Mouse (Mus musculus) bone marrow, adult 2 months (tissue): ENCODE data around the gene Tmem190. TPM values are rescaled to one million over a fixed set of nuclear protein-coding genes. Genes with fewer than 3 reads are reported as not detected.
A peak's percentile ranks its signal among the peaks of the same experiment; 100 is the strongest.
"Not testable (repeated sequence)": the region's sequence is repeated elsewhere in the genome, so short reads cannot be mapped to it uniquely, and the experiment has no call there.

Experiments used
- H3K27ac ChIP-seq: fragments of 200-500 bp; 2 replicates; pipeline ENCODE4 v1.5.1; 2012; ENCODE audit warnings: low read depth, mild to moderate bottlenecking, control low read depth, inconsistent platforms, low read length; ENCODE audit not compliant: control insufficient read depth, poor library complexity, insufficient read depth
- H3K4me1 ChIP-seq: fragments of 200-500 bp; 2 replicates; pipeline ENCODE4 v1.6.1; 2011; ENCODE audit warnings: low read length; ENCODE audit not compliant: control insufficient read depth, insufficient read depth
- H3K4me3 ChIP-seq: fragments of 200-500 bp; replicated peaks from 2 replicates; pipeline ENCODE3; 2011; ENCODE audit warnings: mild to moderate bottlenecking, low read depth, low read length, control low read depth; ENCODE audit not compliant: control insufficient read depth
- CTCF ChIP-seq: fragments of 200-500 bp; IDR thresholded peaks from 2 replicates; pipeline ENCODE4 v1.5.1; 2011; ENCODE audit warnings: low read length, control low read depth; ENCODE audit not compliant: control insufficient read depth, insufficient read depth
- POLR2A ChIP-seq: fragments of 200-500 bp; IDR thresholded peaks from 2 replicates; pipeline ENCODE4 v1.6.1; 2011; ENCODE audit warnings: low read depth, mild to moderate bottlenecking, control low read depth, low read length, borderline replicate concordance; ENCODE audit not compliant: control insufficient read depth
- whole genome bisulfite sequencing: fragments of 180-500 bp; shearing (Covaris S2); methylation state at CpG from one replicate; pipeline ENCODE4 v1.1.7; 2018; 5-methylcytosine and 5-hydroxymethylcytosine counted together
- polyA plus RNA-seq: library from polyadenylated mRNA; stranded (reverse); fragments of >200 nt; gene quantifications from 2 replicates; pipeline ENCODE4 v1.2.4, GENCODE M21; 2011; ENCODE audit warnings: low replicate concordance; ENCODE audit not compliant: missing spikeins, insufficient read depth, insufficient read length

Gene Tmem190
- polyA plus RNA-seq, 1 experiment, result not detected

DNA sequence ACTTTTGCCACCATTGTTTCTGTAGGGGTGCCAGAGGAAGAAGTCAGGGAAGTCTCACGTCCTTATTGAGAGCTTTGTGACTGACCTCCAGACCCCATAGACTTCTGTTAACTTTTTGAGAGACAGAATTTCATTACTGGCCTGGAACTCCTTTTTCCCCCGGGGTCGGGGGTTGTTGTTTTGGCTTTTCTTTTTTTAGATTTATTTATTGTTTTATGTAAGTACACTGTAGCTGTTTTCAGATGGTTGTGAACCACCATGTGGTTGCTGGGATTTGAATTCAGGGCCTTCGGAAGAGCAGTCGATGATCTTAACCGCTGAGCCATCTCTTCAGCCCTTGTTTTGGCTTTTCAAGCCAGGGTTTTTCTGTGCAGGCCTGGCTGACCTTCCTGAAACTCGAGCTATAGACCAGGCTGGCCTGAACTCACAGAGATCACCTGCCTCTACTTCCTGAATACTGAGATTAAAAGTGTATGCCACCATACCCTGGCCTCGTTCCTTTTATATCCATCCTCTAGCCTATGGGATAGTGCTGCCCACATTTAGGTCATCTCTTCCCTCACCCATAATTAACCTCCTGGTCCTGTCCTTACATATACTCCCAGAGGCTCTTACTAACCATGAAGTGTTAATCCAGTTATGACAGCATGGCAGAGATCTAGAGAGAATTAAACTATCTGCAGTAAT is 30.5 kb downstream of the Tmem190 start:
- Histone ChIP-seq H3K4me3 (peak overlapping the region; percentile 84), H3K4me1 (peaks cover 1% of the 10 kb centered on the region; the same call in 1 of the 2 replicates), H3K27ac (peak overlapping the region; percentile 93)
- TF ChIP-seq POLR2A, result no peak
- TF ChIP-seq CTCF, result no peak
- 17% methylated on average over 8 of the region's 8 CpGs for WGBS

DNA sequence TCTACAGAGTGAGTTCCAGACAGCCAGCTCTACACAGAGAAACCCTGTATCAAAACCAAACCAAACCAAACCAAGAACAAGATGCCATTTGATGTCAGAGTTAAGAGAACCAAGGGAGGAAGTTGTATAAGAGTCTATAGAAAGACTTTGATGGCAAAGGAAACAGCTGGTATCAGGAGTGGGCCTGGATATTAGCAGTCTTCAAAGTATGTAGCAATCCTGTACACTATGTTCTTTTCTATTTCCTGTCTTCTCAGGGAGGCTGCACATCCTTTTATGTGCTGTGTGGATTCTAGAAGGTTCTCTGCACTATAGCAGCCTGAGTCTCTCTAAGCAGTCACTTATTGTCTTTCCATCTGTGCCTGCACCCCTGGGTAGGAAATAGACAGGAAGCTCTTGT is 33.8 kb downstream of the Tmem190 start:
- H3K4me3 ChIP-seq, result no peak overlapping the region
- TF ChIP-seq POLR2A, result no peak
- TF ChIP-seq CTCF, result no peak
- no peak overlapping the region for H3K27ac ChIP-seq
- H3K4me1 ChIP-seq, result no peaks in the 10 kb centered on the region

DNA sequence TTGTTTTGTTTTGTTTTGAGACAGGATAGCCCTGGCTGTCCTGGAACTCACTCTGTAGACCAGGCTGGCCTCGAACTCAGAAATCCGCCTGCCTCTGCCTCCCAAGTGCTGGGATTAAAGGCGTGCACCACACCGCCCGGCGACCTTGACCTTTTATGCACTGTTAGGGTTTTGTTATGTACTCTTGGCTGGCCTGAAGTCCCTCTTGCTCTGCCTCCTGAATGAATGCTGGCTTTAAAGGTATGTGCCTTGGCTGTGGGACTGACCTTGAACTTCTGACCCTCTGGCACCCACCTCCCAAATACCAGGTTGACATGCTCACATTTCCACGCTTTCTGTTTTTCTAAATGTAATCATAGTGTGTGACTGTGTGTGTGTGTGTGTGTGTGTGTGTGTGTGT is 38.2 kb downstream of the Tmem190 start:
- H3K4me3 ChIP-seq, H3K4me1 ChIP-seq, H3K27ac ChIP-seq: not testable (repeated sequence)
- 82% methylated on average over 7 of the region's 7 CpGs for WGBS

DNA sequence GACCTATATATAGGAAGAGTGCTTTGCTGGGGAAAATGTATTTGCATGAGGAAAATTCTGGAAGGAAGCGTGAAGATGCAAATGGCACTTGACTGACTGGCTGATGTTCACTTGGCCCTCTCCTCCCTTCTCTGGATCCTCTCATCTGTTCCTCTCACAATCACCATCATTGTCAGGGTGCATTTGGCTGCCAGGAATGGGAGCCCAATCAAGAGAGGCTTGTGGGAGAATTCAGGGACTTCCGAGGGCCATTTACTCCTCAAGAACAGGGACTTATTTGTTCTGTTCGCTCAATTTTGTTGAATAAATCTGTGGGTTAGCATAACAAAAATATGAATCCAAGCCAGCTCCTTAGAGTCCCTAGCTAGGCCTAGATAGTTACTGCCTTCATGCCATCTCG is 39.0 kb downstream of the Tmem190 start:
- H3K27ac ChIP-seq, result no peak overlapping the region
- WGBS, result 80% methylated on average over 4 of the region's 4 CpGs
- no peak for TF ChIP-seq CTCF
- TF ChIP-seq POLR2A, result no peak
- H3K4me3 ChIP-seq, result no peak overlapping the region
- no peaks in the 10 kb centered on the region for H3K4me1 ChIP-seq

DNA sequence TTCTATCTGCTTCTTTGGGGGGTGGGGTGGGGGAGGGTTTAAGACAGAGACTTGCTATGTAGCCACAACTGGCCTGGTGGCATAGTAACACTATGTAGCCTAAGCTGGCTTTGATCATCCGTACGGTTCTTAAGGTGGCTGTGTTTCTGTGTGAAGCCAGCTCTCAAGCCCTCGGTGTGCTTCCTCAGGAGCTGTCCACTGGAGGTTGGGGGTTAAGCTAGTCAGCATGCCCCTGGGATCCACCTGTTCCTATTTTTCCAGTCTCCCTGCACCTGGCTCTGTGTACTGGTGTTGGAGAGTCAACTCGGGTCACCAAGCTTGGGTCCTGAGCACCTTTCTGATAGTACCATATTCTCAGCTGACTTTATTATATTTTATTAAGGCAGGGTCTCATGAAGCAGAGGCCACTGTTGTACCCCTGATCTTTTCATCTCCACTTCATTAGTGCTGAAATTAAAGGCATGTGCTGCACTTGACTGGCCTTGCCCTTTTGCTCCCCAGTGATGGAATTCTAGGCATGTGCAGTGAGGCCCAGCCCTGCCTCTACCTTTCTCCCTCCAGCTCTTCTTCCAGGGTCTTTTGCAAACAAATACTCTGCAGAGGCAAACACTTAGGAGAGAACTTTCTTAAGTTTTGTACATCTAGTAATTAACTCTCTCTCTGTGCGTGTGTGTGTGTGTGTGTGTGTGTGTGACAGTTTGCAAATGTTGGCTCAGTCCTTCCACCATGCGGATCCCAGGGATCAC is 39.6 kb downstream of the Tmem190 start:
- Histone ChIP-seq H3K27ac (no peak overlapping the region), H3K4me3 (no peak overlapping the region), H3K4me1 (no peaks in the 10 kb centered on the region)
- no peak for TF ChIP-seq CTCF
- TF ChIP-seq POLR2A, result no peak
- 80% methylated on average over 6 of the region's 6 CpGs for WGBS

DNA sequence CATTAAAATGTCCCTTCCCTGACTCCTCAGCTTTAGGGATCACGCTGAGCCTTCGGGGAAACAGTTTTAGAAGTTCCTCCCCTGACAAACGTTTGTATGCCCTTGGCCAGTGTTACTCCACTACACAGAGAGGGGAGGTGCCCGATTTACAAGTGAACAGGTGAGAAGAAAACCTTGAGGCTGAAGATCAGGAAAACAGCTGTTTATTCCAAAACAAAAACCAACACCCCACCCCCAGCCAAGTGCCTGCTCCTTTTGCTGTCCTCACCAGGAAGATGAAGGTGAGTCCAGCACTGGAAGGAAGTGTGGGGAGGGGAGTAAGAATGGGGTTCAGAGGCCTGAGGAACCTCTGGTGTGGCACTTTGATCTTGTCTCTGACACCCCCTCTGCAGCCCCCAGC is 42.6 kb downstream of the Tmem190 start:
- 54% methylated on average over 4 of the region's 4 CpGs for WGBS
- no peak for TF ChIP-seq POLR2A
- TF ChIP-seq CTCF, result no peak
- no peak overlapping the region for H3K4me3 ChIP-seq
- H3K4me1 ChIP-seq, result no peaks in the 10 kb centered on the region
- no peak overlapping the region for H3K27ac ChIP-seq

DNA sequence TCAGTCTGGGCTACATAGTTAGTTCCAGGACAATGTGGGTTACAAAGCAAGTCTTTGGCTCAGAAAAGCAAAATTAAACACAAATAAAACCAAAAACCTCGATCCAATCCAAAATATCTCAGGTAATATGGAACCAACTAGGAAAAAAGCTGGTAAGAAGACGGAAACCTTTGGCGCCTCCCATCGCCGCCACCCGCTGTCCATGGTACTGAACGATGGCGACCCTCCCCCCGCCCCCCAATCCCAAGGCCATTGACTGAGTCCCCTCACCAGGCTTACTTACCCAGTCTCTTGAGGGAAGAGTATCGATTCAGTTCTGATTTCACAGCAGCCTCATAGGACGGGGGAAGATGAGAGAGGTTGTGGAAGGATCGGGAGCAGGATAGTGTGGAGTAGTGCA is 47.7 kb downstream of the Tmem190 start:
- H3K4me3 ChIP-seq, result no peak overlapping the region
- no peak for TF ChIP-seq POLR2A
- no peak for TF ChIP-seq CTCF
- H3K27ac ChIP-seq, result no peak overlapping the region
- H3K4me1 ChIP-seq, result no peaks in the 10 kb centered on the region
- WGBS, result 13% methylated on average over 12 of the region's 12 CpGs

Other genes with a start within 250 kb of the Tmem190 start
- gene Syt5, start 235.4 kb upstream of the Tmem190 start, polyA plus RNA-seq, result 0.74 TPM in 1 of 2 replicates, not detected in the other
- gene Ptprh, start 178.9 kb upstream of the Tmem190 start, polyA plus RNA-seq, result not detected in 2 replicates
- gene Tmem86b, start 151.5 kb upstream of the Tmem190 start, polyA plus RNA-seq, result 36.2 and 42.5 TPM in 2 replicates
- 53.3 and 89.0 TPM in 2 replicates for gene Ppp6r1, start 123.9 kb upstream of the Tmem190 start, polyA plus RNA-seq
- 11.7 and 19.8 TPM in 2 replicates for gene Hspbp1, start 97.9 kb upstream of the Tmem190 start, polyA plus RNA-seq
- 3.7 TPM in 1 of 2 replicates, not detected in the other for gene Brsk1, start 92.3 kb upstream of the Tmem190 start, polyA plus RNA-seq
- gene Tmem150b, start 57.7 kb upstream of the Tmem190 start, polyA plus RNA-seq, result 5.1 and 7.2 TPM in 2 replicates
- 98.4 and 144 TPM in 2 replicates for gene Kmt5c, start 42.8 kb upstream of the Tmem190 start, polyA plus RNA-seq
- 169 and 179 TPM in 2 replicates for gene Cox6b2, start 29.8 kb upstream of the Tmem190 start, polyA plus RNA-seq
- gene Fam71e2, start 11.6 kb upstream of the Tmem190 start, polyA plus RNA-seq, result not detected in 2 replicates
- not detected in 2 replicates for gene Il11, start 78 bp upstream of the Tmem190 start, polyA plus RNA-seq
- 3.9 and 12.0 TPM in 2 replicates for gene Tmem238, start 6.7 kb downstream of the Tmem190 start, polyA plus RNA-seq
- gene Rpl28, start 9.9 kb downstream of the Tmem190 start, polyA plus RNA-seq, result 441 and 887 TPM in 2 replicates
- gene Ube2s, start 29.7 kb downstream of the Tmem190 start, polyA plus RNA-seq, result 367 and 488 TPM in 2 replicates
- 0.25 and 0.67 TPM in 2 replicates for gene Shisa7, start 61.8 kb downstream of the Tmem190 start, polyA plus RNA-seq
- gene Isoc2b, start 87.3 kb downstream of the Tmem190 start, polyA plus RNA-seq, result 3.9 and 12.4 TPM in 2 replicates
- gene Isoc2a, start 94.2 kb downstream of the Tmem190 start, polyA plus RNA-seq, result 10.7 and 21.3 TPM in 2 replicates
- not detected in 2 replicates for gene Gm36210, start 123.6 kb downstream of the Tmem190 start, polyA plus RNA-seq
- gene Zfp628, start 132.3 kb downstream of the Tmem190 start, polyA plus RNA-seq, result 7.6 and 10.6 TPM in 2 replicates
- 1.4 and 2.8 TPM in 2 replicates for gene Nat14, start 139.1 kb downstream of the Tmem190 start, polyA plus RNA-seq
- gene Ssc5d, start 142.8 kb downstream of the Tmem190 start, polyA plus RNA-seq, result 0.70 and 1.5 TPM in 2 replicates
- not detected in 2 replicates for gene Sbk2, start 181.5 kb downstream of the Tmem190 start, polyA plus RNA-seq
- not detected in 2 replicates for gene Sbk3, start 188.2 kb downstream of the Tmem190 start, polyA plus RNA-seq
- gene Zfp579, start 213.2 kb downstream of the Tmem190 start, polyA plus RNA-seq, result 13.5 and 44.8 TPM in 2 replicates
- gene Zfp524, start 231.5 kb downstream of the Tmem190 start, polyA plus RNA-seq, result 12.6 and 15.8 TPM in 2 replicates
- gene Fiz1, start 231.8 kb downstream of the Tmem190 start, polyA plus RNA-seq, result 10.9 and 18.9 TPM in 2 replicates
- gene Gm44973, start 232.6 kb downstream of the Tmem190 start, polyA plus RNA-seq, result not detected in 2 replicates
- 23.9 and 30.4 TPM in 2 replicates for gene Zfp865, start 237.4 kb downstream of the Tmem190 start, polyA plus RNA-seq
- gene Ccdc106, start 237.6 kb downstream of the Tmem190 start, polyA plus RNA-seq, result not detected in 2 replicates